Mouse (Mus musculus): ENCODE data around the gene Morc2b. TPM values are rescaled to one million over a fixed set of nuclear protein-coding genes. Genes with fewer than 3 reads are reported as not detected.

Gene Morc2b
- not detected for polyA plus RNA-seq (2017; shearing (Covaris generic))

GRCm38 (mm10) chr17:33139261-33139820 lies at the start of gene Morc2b:
Gene Morc2b, minus strand, starts transcription at chr17:33139683.

DNA sequence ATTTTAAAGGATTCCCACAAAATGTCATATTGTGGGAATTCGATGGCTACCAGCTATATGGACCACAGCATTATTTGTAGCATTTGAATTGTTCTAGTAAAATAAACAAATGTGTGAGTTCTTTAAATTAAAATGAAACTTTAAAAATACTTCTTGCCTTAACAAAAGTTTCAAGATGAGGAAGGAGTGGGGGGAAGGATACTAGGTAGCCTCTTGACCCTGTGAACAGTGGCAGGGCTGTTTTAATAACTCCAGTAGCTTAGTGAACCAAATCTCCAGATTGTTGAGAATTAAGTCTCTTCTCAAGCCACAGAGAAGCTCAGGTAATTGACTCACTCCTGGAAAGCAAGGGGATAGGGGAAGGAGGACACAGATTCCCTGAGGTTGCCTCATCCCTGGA lies 28.7 kb upstream of the Morc2b start, which contains the start of gene Olfr55:
Gene Olfr55 (plus strand): TSS at position 301 of the 400 bp plus-strand sequence.

GRCm38 (mm10) chr17:33089220-33089949 lies 50.1 kb downstream of the Morc2b start, which contains the start of gene Zfp563:
Gene Zfp563, plus strand, starts transcription at chr17:33089310.

DNA sequence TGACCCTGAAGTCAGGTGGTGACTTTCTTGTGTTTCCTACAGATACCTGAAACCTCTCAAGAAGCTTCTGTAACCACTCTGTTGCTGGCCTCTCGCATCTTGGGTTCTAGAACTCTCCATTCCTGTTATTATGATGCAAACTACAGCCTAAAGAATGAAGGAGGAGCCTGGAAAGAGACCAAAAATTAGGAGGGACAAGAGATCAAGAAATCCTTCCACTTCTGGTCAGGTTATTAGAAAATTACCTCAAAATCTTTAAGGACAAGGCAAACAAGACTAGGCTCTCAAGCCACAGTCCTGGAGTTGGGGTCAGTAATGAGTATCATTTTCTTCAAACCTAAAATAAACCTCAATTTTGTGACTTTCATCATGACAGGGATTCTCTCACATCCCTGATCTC lies 71.5 kb downstream of the Morc2b start, which contains the start of gene 4921501E09Rik:
Gene 4921501E09Rik (minus strand): TSS at position 101 of the 400 bp plus-strand sequence.

Other genes with a start within 250 kb of the Morc2b start
- 0.06 TPM for gene Zfp870, start 248.0 kb downstream of the Morc2b start, polyA plus RNA-seq (2017; shearing (Covaris generic))
- not detected for gene Cyp4f14, start 222.3 kb downstream of the Morc2b start, polyA plus RNA-seq (2017; shearing (Covaris generic))
- 54.0 TPM for gene Cyp4f13, start 192.3 kb downstream of the Morc2b start, polyA plus RNA-seq (2017; shearing (Covaris generic))
- 24.2 TPM for gene Zfp472, start 173.9 kb downstream of the Morc2b start, polyA plus RNA-seq (2017; shearing (Covaris generic))
- 12.2 TPM for gene Zfp952, start 146.6 kb downstream of the Morc2b start, polyA plus RNA-seq (2017; shearing (Covaris generic))
- gene Zfp763, start 106.3 kb downstream of the Morc2b start, polyA plus RNA-seq (2017; shearing (Covaris generic)) = 2.1 TPM
- not detected for gene 4921501E09Rik, start 71.6 kb downstream of the Morc2b start, polyA plus RNA-seq (2017; shearing (Covaris generic))
- gene Zfp563, start 50.4 kb downstream of the Morc2b start, polyA plus RNA-seq (2017; shearing (Covaris generic)) = 3.1 TPM
- gene Olfr55, start 28.8 kb upstream of the Morc2b start, polyA plus RNA-seq (2017; shearing (Covaris generic)) = not detected
- gene Olfr239, start 51.6 kb upstream of the Morc2b start, polyA plus RNA-seq (2017; shearing (Covaris generic)) = not detected
- not detected for gene Olfr1564, start 82.0 kb upstream of the Morc2b start, polyA plus RNA-seq (2017; shearing (Covaris generic))
- 11.8 TPM for gene Zfp955a, start 115.5 kb upstream of the Morc2b start, polyA plus RNA-seq (2017; shearing (Covaris generic))
- 0.05 TPM for gene Olfr63, start 125.0 kb upstream of the Morc2b start, polyA plus RNA-seq (2017; shearing (Covaris generic))
- gene Zfp955b, start 149.9 kb upstream of the Morc2b start, polyA plus RNA-seq (2017; shearing (Covaris generic)) = 8.8 TPM
- 11.9 TPM for gene Zfp81, start 219.2 kb upstream of the Morc2b start, polyA plus RNA-seq (2017; shearing (Covaris generic))